Mouse (Mus musculus) heart, adult 2 months (tissue): ENCODE results near the gene Hs6st1. TPM values are rescaled to one million over a fixed set of nuclear protein-coding genes. Genes with fewer than 3 reads are reported as not detected.

Experiments
- DNase-seq, 2 experiments: peaks; one replicate each; pipeline ENCODE4 v3.0.0; 2021
- H3K27ac ChIP-seq: fragments of 200-600 bp; 2 replicates; pipeline ENCODE4 v1.8.1; 2022
- H3K27me3 ChIP-seq: fragments of 200-500 bp; 2 replicates; pipeline ENCODE4 v1.6.1; 2012; ENCODE audit warnings: mild to moderate bottlenecking, low read length, inconsistent platforms, mixed read lengths; ENCODE audit not compliant: control insufficient read depth, insufficient read depth
- H3K36me3 ChIP-seq: fragments of 200-500 bp; 2 replicates; pipeline ENCODE4 v1.6.1; 2012; ENCODE audit warnings: low read length, inconsistent platforms; ENCODE audit not compliant: control insufficient read depth, insufficient read depth
- H3K4me1 ChIP-seq: fragments of 200-500 bp; 2 replicates; pipeline ENCODE4 v1.6.1; 2011; ENCODE audit warnings: low read length; ENCODE audit not compliant: control insufficient read depth, insufficient read depth
- H3K4me3 ChIP-seq: fragments of 200-600 bp; 2 replicates; pipeline ENCODE4 v1.8.1; 2022
- H3K79me2 ChIP-seq: fragments of 200-500 bp; replicated peaks from 2 replicates; pipeline ENCODE4 v1.6.1; 2012; ENCODE audit warnings: mild to moderate bottlenecking, inconsistent platforms, low read length, moderate library complexity, mixed read lengths; ENCODE audit not compliant: control insufficient read depth, insufficient read depth
- H3K9ac ChIP-seq: fragments of 200-500 bp; 2 replicates; pipeline ENCODE4 v1.6.1; 2012; ENCODE audit warnings: low read depth, mild to moderate bottlenecking, control low read depth, inconsistent platforms, low read length, mixed read lengths
- CTCF ChIP-seq: fragments of 200-600 bp; IDR thresholded peaks from 2 replicates; pipeline ENCODE4 v1.8.1; 2022; ENCODE audit warnings: antibody characterized with exemption, mild to moderate bottlenecking, moderate library complexity
- EP300 ChIP-seq: fragments of 200-500 bp; IDR thresholded peaks from 2 replicates; pipeline ENCODE4 v1.6.1; 2011; ENCODE audit warnings: low read depth, low read length, control low read depth; ENCODE audit not compliant: insufficient read depth
- POLR2A ChIP-seq: fragments of 200-500 bp; IDR thresholded peaks from 2 replicates; pipeline ENCODE4 v1.6.1; 2011; ENCODE audit warnings: mild to moderate bottlenecking, low read depth, low read length, control low read depth; ENCODE audit not compliant: insufficient read depth
- WGBS: fragments of 180-500 bp; shearing (Covaris S2); methylation state at CpG from one replicate; pipeline ENCODE4 v1.1.7; 2018; 5-methylcytosine and 5-hydroxymethylcytosine counted together
- intact Hi-C: fragments of 180-260 bp; cut with DNase I; formaldehyde crosslinking; loops from one replicate; pipeline ENCODE4 v1.15.1; 2025
- polyA plus RNA-seq: library from polyadenylated mRNA; depleted of rRNA; stranded (reverse); fragments of >200 nt; gene quantifications from 2 replicates; pipeline ENCODE4 v1.2.3, GENCODE M21; 2012
- total RNA-seq, 2 experiments: library from RNA; stranded (reverse); gene quantifications; 2 replicates each; pipeline ENCODE4 v1.2.3; 2021

Gene Hs6st1
- total and polyA plus RNA-seq, 3 experiments = 22.8 to 25.3 (median 23.0) TPM

- WGBS = 73% methylated on average over 3 of the region's 3 CpGs
- Histone ChIP-seq H3K36me3 (no peaks in the 10 kb centered on the region), H3K27me3 (no peaks in the 10 kb centered on the region), H3K4me3 (no peak overlapping the region), H3K4me1 (peaks cover 9% of the 10 kb centered on the region), H3K9ac (no peak overlapping the region), H3K27ac (no peak overlapping the region), H3K79me2 (no peaks in the 10 kb centered on the region)
- DNase-seq = no peak
- intact Hi-C loops = no loop called here
- TF ChIP-seq EP300 (no peak), POLR2A (no peak), CTCF (no peak)
Measured at GRCm38 (mm10) chr1:36100371-36100770, 32.2 kb downstream of the Hs6st1 start.

- Histone ChIP-seq H3K27ac (no peak overlapping the region), H3K4me3 (no peak overlapping the region), H3K36me3 (no peaks in the 10 kb centered on the region), H3K27me3 (no peaks in the 10 kb centered on the region), H3K9ac (no peak overlapping the region), H3K79me2 (no peaks in the 10 kb centered on the region), H3K4me1 (no peaks in the 10 kb centered on the region)
- TF ChIP-seq EP300 (no peak), POLR2A (no peak), CTCF (no peak)
- intact Hi-C loops = no loop called here
- WGBS = 90% methylated on average over 11 of the region's 11 CpGs
- DNase-seq = no peak
Measured at GRCm38 (mm10) chr1:36105917-36106706, 37.9 kb downstream of the Hs6st1 start.

DNA sequence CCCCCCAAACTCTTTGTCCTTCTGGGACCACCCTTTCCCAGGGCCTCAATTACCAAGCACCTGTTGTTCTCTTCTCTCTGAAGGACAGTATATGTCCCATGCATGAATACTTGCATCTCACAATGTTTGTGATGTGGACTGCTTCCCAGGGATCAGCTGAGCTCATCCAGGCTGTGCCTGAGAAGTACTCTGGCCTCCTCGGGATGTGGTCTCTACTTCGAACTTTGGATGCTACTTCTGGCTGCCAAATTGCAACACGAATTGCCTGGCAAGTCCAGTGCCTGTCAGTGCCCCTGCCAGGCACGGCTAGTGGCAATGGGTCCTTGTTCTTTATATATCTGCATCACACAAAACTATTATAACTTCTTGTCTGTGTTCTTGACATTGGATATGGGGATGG is 41.8 kb downstream of the Hs6st1 start:
- intact Hi-C loops = no loop called here
- Histone ChIP-seq H3K27me3 (no peaks in the 10 kb centered on the region), H3K4me1 (no peaks in the 10 kb centered on the region), H3K9ac (no peak overlapping the region), H3K36me3 (no peaks in the 10 kb centered on the region), H3K4me3 (no peak overlapping the region), H3K27ac (no peak overlapping the region), H3K79me2 (no peaks in the 10 kb centered on the region)
- WGBS = 77% methylated on average over 4 of the region's 4 CpGs
- no peak for TF ChIP-seq POLR2A
- TF ChIP-seq CTCF = no peak
- TF ChIP-seq EP300 = no peak
- no peak for DNase-seq

- intact Hi-C loops = no loop called here
- Histone ChIP-seq H3K4me3 (no peak overlapping the region), H3K27me3 (no peaks in the 10 kb centered on the region), H3K9ac (no peak overlapping the region), H3K27ac (no peak overlapping the region), H3K4me1 (no peaks in the 10 kb centered on the region), H3K79me2 (no peaks in the 10 kb centered on the region), H3K36me3 (no peaks in the 10 kb centered on the region)
- 87% methylated on average over 3 of the region's 3 CpGs for WGBS
- no peak for DNase-seq
- TF ChIP-seq POLR2A = no peak
- no peak for TF ChIP-seq CTCF
- TF ChIP-seq EP300 = no peak
Measured at GRCm38 (mm10) chr1:36112665-36113064, 44.5 kb downstream of the Hs6st1 start.

- Histone ChIP-seq H3K27me3 (no peaks in the 10 kb centered on the region), H3K36me3 (no peaks in the 10 kb centered on the region), H3K9ac (no peak overlapping the region), H3K79me2 (no peaks in the 10 kb centered on the region), H3K4me1 (no peaks in the 10 kb centered on the region), H3K4me3 (no peak overlapping the region), H3K27ac (no peak overlapping the region)
- no peak for DNase-seq
- WGBS = 72% methylated on average over 8 of the region's 8 CpGs
- intact Hi-C loops = no loop called here
- TF ChIP-seq POLR2A (no peak), EP300 (no peak), CTCF (no peak)
Measured at GRCm38 (mm10) chr1:36113670-36114069, 45.5 kb downstream of the Hs6st1 start.

- Histone ChIP-seq H3K36me3 (no peaks in the 10 kb centered on the region), H3K4me3 (no peak overlapping the region), H3K4me1 (no peaks in the 10 kb centered on the region), H3K9ac (no peak overlapping the region), H3K27me3 (no peaks in the 10 kb centered on the region), H3K79me2 (no peaks in the 10 kb centered on the region), H3K27ac (no peak overlapping the region)
- no peak for DNase-seq
- no peak for TF ChIP-seq POLR2A
- TF ChIP-seq CTCF = no peak
- no peak for TF ChIP-seq EP300
- intact Hi-C loops = no loop called here
- 91% methylated on average over 3 of the region's 3 CpGs for WGBS
Measured at GRCm38 (mm10) chr1:36114844-36115243, 46.6 kb downstream of the Hs6st1 start.
